Mouse (Mus musculus) urinary bladder, postnatal 10 days (tissue): ENCODE data around the gene Nck2.
"Not testable (repeated sequence)": the region's sequence is repeated elsewhere in the genome, so short reads cannot be mapped to it uniquely, and the experiment has no call there.

ENCODE experiments used
- DNase-seq: peaks from one replicate; pipeline ENCODE4 v3.0.0; 2022; ENCODE audit warnings: low spot score

The Nck2 gene

DNA sequence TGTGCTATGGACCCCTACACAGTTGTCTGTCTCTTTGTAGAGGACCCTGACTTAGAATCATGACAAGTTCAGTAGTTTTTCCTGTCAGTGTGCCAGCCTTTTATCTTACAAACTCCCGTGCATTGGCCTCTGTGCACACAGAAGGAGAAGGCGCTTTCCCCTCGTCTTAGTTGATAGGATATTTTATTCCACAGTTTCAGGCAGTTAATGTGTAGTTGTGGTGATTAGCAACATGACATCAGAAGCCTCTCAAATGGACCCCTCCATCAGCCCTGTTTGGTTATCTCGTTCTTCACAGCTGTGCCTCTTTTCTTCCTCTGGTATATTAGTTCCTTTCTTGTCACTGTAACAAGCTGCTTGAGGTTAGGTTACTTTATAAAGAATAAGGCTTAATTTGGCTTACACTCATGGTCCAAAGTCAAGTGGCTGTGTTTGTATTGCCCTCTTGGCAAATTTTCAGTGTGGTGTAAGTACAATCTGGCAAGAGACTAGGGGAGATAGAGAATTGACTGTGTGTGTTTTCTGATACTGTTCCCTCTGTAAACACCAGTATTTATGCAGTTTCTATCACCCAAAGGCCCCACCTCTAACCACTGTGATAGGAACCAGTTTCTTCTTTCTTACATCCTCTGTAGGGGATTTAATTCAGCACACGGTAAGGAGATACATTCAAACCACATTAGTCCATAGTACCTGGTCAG is 89.8 kb downstream of the Nck2 start:
- no peak for DNase-seq

DNA sequence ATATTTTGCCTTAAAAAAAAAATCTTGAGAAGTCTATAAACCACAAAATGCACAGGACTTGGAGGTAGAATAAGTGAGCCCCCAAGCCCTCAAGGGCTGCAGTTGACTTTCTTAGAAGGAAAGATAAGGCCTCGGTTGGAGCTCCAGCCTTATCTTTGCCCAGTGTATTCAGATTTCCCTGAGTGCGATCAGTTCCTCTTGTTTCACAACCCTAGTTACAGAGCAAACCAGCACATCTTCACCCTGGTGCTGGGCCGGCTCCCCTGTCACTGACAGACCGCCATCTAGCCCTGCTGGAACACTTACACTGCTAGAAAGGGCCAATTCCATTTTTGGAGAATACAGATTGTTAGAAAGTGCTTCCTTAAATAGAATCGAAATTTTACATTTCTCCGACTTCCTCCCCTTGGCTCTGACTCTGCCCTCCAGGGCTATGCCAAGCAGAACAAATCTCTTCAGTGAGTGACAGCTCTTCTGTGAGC is 91.2 kb downstream of the Nck2 start:
- no peak for DNase-seq

DNA sequence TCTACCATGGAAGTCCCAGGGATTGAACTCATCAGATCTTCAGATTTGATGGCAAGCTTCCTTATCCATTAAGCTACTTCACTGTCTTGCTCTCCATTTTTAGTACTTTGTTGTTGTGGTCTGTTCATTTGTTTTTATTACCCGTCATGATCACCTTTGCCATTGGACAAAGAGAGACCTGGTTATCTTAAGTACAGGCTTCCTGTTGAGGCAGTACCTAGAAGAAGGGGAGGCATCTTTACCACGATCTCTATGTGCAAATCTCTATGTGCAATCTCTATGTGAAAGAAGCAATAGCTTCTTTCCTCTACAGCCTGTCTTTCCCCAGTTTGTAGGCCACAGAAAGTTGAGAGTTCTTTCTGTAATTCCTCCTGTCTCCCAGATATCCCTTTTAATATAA is 91.9 kb downstream of the Nck2 start:
- no peak for DNase-seq

DNA sequence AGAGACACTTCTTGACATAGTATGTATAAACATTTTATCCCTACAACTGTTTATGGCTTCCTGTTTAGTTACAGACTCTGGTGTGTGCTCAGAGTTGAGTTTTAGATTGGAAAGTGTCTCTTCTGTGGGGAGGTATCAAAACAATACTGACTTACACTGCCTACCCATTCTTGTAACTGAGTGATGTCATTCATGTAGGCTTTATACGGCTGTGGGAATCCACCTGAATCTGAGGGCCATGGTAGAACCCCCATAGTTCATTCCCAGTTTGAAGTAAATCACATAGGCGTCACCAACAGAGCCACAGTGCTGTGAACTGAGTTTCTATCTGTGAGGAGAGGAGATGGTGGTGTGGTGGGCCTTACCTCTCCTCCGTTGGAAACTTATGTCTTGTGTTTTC is 92.6 kb downstream of the Nck2 start:
- DNase-seq, result no peak

DNA sequence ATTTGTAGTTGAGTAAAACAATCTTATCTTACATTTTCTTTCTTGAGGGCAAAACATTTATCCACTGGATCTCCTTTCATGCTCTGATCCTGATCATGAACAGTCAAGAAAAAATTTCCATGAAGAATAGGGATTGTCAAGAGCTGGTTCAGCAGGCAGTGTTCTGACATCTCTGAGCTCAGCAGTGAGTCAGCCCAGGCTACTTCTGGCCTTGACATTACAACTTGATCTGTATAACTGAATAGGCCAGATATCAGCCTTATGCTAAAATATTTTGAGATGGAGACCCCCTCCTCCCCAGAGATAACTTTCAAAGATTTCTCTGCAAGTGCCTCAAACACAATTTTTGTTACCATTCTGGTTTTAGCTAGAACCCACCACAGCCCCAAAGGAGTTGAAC is 93.1 kb downstream of the Nck2 start:
- no peak for DNase-seq

DNA sequence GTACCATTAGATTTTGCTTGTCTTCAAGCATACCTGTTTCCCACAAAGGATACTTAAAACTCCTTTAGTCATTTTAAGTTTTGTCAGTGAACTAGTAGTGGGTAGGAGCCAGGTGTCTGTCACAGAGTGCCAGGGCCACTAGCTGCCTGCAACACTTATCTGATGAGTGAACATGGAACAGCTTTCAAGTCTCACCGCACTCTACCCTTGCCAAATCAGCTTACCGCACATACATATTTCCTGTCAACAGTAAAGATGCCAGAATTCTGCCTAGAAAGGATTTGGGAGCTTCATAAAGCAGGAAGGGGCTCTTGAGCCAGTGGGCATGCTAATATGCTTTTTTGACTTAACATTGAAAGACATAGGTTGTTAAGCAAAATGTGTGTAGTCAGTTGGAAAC is 94.3 kb downstream of the Nck2 start:
- no peak for DNase-seq

DNA sequence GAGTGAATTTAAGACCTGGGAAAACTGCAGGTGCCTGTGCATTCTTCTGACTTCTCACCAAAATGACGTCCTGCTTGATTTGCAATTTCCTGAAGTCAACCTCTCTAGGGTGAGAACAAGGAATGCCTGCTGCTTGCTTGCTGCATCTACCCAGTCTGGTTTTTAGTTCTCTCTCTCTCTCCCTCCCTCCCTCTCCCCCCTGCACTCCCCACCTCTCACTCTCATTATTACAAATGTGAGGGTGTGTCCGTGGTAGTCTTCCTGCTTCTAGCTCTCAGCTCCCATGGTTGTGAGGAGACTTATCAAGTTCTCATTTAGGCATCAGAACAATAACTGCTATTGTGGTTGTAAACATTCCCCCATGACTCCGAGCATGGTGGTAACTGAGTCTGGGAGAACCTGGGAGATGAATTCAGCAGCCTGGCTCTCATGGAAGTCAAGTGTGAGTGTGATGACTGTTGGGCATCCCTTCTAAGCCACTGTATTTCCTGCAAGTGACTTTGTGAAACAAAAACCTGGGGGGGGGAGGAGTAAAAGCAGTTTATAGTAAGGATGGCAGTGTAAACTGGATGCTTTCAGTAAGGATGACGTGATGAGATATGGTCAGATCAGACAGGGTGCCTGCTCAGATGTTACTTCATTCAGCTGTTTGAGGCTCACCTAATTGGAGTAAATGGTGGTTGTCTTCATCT is 95.5 kb downstream of the Nck2 start:
- DNase-seq, result no peak

DNA sequence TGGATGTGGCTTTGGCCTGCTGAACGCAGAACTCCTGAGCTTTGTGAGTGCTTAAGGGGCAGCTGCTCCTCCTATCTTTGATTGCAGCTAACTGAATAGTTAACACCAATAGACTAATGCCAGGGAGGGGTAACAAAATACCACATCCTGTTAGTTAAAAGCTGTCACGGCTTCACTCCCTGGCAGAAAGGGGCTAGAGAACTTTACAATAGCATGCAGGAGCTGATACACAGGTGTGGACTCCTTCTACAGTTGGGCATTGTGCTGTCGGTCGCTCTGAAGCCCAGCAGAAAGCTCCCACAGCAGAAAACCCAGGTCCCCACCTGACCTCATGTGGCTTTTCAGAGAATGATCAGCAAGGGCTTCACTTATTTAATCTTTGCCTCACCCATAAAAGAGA is 98.0 kb downstream of the Nck2 start:
- DNase-seq, result no peak

DNA sequence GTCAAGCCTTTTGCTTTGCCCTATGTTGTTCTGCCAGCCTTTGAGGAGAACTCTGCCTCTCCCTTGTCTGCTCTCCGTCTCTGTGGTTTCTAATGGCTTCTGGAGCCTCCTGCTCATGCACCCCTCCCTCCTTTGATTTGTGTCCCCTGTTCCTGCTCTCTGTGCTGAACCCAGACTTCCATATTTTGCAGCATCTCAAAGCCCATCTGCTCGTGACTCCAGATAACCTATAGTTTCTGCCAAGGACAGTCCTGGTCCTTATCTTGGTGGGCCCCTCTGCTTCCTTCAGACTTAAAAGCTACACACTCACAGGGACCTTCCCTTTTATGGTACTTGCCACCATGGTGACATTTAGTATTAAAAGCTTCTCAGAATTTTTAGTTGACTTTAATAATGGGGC is 103.3 kb downstream of the Nck2 start:
- DNase-seq, result no peak

DNA sequence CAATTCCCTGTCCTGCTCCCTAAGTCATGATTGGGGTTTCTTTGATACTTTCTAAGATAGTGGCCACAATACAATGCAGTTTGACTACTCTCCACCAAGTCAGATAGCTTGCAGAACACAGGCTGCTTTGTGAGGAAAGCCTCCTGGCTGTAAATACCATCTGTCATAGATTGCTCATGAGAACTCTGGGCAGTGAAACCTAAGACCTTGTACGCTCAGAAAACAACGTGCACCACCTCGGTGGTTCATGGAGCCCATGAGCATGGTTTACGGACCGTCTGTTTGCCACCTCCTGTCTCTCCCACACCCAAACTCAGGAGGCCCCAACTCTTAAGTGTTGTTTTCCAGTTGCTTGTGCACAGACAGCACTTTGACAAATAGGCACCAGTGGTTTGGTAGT is 104.4 kb downstream of the Nck2 start:
- no peak for DNase-seq

DNA sequence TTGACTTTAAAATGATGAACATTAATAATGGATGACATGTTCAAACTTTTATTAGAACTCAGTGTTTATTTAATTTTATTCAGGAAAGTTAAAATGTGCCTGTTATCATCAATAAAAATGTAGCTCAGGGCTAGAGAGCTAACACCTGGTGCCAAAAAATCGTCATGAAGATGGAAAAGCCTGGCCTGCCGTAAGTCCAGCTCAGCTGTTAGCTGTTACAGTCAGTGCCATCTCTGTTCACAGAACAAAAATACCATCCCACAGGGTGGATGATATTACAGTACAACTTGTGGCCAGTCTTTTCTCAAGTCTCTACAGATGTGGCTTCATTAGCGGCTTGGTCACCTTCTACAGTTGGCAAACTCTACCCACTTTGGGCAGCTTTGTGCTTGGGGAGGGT is 106.1 kb downstream of the Nck2 start:
- no peak for DNase-seq

DNA sequence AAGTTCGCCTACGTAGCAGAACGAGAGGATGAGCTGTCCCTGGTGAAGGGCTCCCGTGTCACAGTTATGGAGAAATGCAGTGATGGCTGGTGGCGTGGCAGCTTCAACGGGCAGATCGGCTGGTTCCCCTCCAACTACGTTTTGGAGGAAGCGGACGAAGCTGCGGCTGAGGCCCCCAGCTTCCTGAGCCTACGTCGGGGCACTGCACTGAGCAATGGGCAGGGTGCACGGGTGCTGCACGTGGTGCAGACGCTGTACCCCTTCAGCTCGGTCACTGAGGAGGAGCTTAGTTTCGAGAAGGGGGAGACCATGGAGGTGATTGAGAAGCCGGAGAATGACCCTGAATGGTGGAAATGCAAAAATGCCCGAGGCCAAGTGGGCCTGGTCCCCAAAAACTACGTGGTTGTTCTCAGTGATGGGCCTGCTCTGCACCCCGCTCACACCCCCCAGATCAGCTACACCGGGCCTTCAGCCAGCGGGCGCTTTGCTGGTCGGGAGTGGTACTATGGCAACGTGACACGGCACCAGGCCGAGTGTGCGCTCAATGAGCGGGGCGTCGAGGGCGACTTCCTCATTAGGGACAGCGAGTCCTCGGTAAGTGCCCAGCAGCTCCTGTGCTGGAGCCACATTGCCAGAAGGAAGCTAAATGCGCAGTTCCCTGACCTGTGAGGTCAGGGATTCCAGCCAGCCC is 109.8 kb downstream of the Nck2 start:
- DNase-seq, result not testable (repeated sequence)

DNA sequence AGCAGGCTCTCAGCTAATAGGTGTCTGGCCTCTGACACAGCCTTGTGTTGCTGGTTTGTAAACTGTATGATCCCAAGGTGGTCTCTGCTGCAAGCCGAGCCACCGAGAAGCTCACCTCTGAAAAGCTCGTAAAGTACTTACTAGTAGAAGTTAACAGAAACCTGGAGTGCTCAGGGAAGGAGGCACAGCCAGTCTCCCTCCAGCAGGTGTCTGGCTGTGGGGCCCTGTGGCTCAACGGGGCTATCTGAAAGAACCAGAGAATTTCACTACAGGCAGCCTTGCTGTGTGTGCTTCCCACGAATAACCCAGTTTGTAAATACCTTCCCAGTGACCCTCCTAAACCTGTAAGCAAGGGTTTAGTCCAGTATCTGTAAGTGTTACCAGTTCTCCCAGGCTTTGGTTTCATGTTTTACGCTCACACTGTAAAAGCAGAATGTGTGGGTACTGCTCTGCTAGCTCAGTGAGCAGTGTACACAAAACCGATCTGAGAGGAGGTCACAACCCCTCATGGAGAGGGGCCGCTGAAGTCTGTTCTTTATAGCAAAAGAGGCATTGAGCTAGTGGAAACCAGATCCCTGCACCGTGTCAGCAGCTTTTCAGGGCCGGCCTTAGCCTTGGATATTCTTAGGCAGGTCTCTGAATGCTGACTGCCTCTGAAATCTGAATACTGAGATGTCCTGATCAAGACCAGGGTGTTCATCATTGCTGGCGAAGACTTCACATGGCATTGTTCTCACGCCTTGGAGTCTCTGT is 111.0 kb downstream of the Nck2 start:
- DNase-seq, result no peak

DNA sequence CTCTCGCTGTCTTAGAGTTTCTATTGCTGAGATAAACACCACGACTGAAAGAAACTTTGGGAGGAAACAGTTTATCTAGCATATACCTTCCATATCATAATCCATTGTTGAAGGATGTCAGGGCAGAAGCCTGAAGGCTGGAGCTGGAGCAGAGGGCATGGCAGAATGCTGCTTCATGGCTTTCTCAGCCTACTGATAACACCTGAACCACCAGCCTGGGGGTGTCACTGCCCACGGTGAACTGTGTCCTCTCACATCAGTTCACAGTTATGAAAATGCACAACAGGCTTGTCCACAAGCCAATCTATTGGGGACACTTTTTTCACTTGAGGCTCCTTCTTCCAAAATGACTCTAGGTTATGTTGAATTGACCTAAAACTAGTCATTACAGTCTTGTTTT is 114.0 kb downstream of the Nck2 start:
- DNase-seq, result no peak

DNA sequence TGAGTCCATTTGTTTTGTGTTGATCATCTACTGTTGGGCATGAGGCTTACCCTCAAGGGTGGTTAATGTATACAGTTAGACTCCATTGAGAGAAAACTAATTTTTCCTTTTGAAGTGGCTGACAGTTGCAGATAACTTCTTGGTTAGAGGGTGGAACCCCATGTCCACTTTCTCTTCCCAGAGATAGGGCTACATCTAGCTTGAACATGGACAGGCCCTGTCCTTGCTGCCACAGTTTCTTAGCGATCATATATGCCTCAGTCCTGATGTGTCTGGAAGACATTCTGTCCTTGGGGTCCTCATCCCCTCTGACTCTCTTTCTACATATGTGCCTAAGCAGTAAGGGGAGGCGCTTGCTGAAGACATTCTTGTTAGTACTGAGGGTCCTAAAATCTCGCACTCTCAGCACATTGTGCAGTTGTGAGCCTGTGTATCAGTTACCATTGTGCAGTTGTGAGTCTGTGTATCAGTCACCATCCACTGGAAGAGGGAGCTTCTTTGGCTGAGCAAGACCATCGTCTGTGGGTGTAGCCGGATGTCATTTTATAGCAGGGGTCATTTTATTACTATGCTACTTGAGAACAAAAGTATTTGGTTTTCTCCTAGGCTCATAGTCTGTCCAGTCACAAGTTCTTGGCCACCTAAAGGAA is 114.8 kb downstream of the Nck2 start:
- DNase-seq, result no peak

DNA sequence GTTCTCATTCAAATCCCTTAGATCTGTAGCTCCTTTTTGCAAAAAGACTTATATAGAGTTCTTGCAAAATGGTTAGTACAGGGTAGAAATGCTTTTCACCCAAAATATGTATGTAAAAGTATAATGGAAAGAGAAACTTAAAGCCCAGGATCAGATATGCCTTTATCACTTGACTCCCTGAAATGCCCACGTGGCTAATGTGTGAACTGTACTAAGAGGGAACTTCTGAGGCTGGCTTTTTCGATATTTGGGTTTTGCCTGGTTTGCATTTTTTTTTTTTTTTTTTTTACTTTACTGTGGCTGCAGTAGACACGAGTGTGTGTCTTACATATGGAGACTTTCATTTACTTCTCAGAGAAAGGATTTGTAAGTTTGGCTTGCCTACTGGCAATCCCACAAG is 116.7 kb downstream of the Nck2 start:
- no peak for DNase-seq

DNA sequence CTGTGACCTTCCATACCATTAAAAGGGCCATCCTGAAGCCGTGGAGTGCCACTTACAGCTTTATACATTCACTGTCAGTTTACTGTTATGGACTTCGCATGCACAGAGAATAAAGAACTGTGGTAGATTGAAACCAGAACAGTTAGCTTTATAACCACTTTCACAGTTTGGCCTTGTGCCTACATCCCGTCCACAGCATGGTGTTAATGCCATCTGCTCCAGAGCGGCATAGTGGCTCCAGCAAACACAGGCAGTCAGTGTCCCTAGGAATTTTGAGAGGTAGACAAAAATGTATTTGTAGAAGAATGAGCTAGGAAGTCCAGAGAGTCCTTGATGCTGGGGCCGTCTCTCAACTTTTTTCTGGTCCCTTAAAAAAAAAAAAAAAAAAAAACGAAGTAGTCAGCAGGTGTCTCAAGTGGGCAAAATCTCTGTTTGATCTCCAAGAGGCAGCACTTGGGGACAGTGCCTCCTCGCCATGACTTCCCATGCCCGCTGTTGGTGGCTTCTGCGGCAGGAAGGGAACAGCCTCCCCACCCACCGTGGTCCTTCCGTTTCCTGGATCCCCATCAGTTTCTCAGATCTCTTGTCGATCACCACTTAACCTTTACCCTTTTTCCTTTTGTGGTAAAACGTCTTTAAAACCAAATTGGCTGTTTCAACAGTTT is 117.8 kb downstream of the Nck2 start:
- no peak for DNase-seq

DNA sequence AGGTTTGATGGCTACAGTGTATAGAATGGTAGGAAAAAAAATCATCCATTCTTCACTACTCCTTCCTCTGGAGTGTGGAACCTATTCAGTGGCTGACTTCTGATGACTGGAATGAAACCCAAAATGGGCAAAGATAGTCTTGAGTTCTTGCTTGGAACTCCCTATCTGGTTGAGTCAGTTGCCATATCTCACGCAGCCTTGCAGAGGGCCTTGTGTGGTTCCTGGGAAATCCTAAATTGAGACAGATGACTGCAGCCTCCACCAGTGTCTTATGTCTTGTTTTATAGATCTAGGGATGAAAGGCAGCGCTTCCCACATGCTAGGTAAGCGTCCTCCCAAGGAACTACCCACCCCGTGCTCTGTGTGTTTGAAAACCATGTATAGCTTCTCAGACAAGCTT is 120.9 kb downstream of the Nck2 start:
- no peak for DNase-seq

DNA sequence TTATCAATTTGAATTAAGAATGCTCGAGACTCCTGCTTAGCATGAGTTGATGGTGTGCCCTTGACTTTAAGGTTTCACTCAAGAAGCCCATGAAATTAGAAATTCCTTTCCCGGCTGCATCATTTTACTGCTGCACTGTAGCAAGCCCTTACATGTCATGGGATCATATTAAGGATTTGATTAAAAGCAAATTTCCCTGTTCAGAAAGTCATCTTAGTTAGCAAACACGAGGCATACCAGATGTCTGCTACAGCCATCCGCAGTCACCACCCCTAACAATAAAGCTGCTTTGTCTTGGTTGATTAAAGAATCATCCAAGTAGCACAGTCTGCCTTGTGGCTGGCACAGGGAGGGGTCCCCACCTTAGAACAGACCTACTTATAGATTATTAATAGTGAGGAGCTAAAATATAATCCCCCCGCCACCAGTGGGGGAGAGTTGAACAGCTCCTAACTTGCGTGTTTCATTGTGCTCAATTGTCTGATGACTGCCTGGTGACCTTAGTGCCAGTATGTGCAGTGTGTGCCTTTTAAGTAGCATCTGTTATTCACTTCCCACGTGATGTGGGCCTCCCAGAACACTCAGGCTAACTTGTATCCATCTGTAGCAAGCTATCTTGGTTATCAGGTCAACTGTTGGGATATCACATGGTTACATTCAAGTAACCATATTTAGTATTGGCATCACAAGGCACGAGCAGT is 122.4 kb downstream of the Nck2 start:
- no peak for DNase-seq

DNA sequence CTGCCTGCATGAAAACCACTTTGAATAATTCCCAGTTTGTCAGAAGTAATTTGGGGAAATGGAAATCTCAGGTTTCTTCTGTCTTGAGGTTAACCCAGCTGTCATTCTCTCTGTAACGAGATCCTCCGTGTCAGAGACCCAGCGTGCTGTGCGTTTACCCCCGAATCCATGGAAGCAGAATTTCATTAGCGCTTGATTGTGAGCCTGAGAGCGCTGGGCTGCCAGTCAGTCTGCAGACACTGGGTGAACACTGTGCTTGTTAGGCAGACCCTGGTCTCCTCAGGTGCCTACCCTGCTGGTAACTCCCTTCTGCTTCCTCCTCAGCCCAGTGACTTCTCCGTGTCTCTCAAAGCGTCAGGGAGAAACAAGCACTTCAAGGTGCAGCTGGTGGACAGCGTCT is 124.4 kb downstream of the Nck2 start:
- DNase-seq, result no peak

DNA sequence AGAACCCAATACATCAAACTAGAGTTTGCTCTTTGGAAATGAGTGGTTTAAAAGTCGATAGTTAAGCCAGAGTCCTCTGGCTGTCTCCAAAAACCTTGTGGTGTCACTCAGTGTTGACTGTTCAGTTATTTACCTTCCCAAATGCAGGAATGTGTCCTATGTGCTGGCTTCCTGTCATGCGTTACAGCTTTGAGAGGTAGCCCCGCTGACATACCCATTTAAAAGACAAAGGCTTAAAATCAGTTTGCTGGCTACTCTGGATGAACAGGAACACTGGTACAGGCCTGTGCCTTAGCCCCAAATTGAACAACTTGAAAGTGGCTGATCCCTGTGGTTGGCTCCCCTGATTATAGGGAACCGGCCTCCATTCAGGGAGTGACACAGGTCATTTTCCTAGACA is 126.7 kb downstream of the Nck2 start:
- DNase-seq, result no peak
